Mouse (Mus musculus) heart, embryonic 11.5 days (tissue): ENCODE results near the gene Bik. TPM values are rescaled to one million over a fixed set of nuclear protein-coding genes. Genes with fewer than 3 reads are reported as not detected.

Experiments
- ATAC-seq: fragments of 200-750 bp; cut with Nextera tagmentation; replicated peaks from 2 replicates; pipeline ENCODE4 v1.8.0; 2017; ENCODE audit warnings: moderate library complexity; ENCODE audit not compliant: insufficient number of reproducible peaks, low FRiP score, low TSS enrichment
- H3K27ac ChIP-seq: fragments of 300-500 bp; sonication (generic); 2 replicates; pipeline ENCODE4 v1.5.1; 2014; ENCODE audit warnings: mild to moderate bottlenecking, low read depth, low read length
- H3K27me3 ChIP-seq: fragments of 300-500 bp; sonication (generic); 2 replicates; pipeline ENCODE4 v1.6.1; 2014; ENCODE audit warnings: mild to moderate bottlenecking, low read length, mixed read lengths; ENCODE audit not compliant: control insufficient read depth, insufficient read depth
- H3K36me3 ChIP-seq: fragments of 300-500 bp; sonication (generic); 2 replicates; pipeline ENCODE4 v1.6.1; 2014; ENCODE audit warnings: mild to moderate bottlenecking, low read length, moderate library complexity, mixed read lengths; ENCODE audit not compliant: control insufficient read depth, insufficient read depth
- H3K4me1 ChIP-seq: fragments of 300-500 bp; sonication (generic); 2 replicates; pipeline ENCODE4 v1.6.1; 2014; ENCODE audit warnings: low read length; ENCODE audit not compliant: control insufficient read depth, insufficient read depth
- H3K4me2 ChIP-seq: fragments of 300-500 bp; sonication (generic); 2 replicates; pipeline ENCODE4 v1.6.1; 2014; ENCODE audit warnings: mild to moderate bottlenecking, moderate library complexity
- H3K4me3 ChIP-seq: fragments of 300-500 bp; sonication (generic); 2 replicates; pipeline ENCODE4 v1.5.1; 2014; ENCODE audit warnings: low read depth, low read length
- H3K9ac ChIP-seq: fragments of 300-500 bp; sonication (generic); 2 replicates; pipeline ENCODE4 v1.6.1; 2014; ENCODE audit warnings: mild to moderate bottlenecking, low read depth, low read length, moderate library complexity
- H3K9me3 ChIP-seq: fragments of 300-500 bp; sonication (generic); replicated peaks from 2 replicates; pipeline ENCODE4 v1.6.1; 2016; ENCODE audit warnings: low read length; ENCODE audit not compliant: control insufficient read depth
- WGBS: fragments of 180-500 bp; shearing (Covaris S2); extraction: QIAGEN DNeasy Blood & Tissue Kit; methylation state at CpG from one replicate; pipeline ENCODE4 v1.1.7; 2014; ENCODE audit not compliant: insufficient replicate concordance; 5-methylcytosine and 5-hydroxymethylcytosine counted together
- microRNA-seq: library from miRNA; unstranded; fragments of <30 nt; microRNA quantifications from one replicate; pipeline ENCODE4, GENCODE M21; 2016; ENCODE audit warnings: borderline number of aligned reads
- polyA plus RNA-seq: library from polyadenylated mRNA; unstranded; fragments of >200 nt; fragmentation: Nextera tagmentation; extraction: Ambion mirVana; gene quantifications from 2 replicates; pipeline ENCODE4 v1.2.1, GENCODE M21; 2014

Bik gene
- polyA plus RNA-seq, 1 experiment from 2014 or later: 33.0 TPM

GRCm38 (mm10) chr15:83584741-83585220 is 58.1 kb downstream of the Bik start:
- no peak for ATAC-seq
- H3K36me3 ChIP-seq: peaks cover 43% of the 10 kb centered on the region
- no peak overlapping the region for H3K9ac ChIP-seq
- H3K27ac ChIP-seq: no peak overlapping the region
- no peaks in the 10 kb centered on the region for H3K4me1 ChIP-seq
- H3K4me3 ChIP-seq: no peak overlapping the region
- 78% methylated on average over 6 of the region's 6 CpGs for WGBS
- H3K4me2 ChIP-seq: no peak overlapping the region
- peaks cover 5% of the 10 kb centered on the region for H3K9me3 ChIP-seq
- no peaks in the 10 kb centered on the region for H3K27me3 ChIP-seq

DNA sequence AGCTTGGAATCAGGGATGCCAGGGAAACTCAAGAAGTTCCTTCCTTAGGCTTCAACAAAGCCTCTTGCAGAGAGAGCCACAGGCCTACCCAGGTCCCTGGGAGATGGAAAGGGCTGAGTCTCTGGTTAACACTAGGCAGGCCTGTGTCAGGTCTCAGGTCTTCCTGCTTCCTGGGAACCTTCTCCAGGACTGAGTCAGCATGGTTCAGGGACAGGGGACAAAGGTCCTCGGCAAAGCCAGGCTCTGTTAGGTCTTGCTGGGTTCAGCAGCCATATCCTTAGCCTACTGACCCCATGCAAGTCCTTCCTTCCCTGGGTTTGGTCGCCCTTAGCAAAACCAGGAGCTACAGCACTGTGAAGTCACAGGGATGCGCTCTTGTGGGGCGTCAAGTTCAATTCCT is 64.2 kb downstream of the Bik start:
- Histone ChIP-seq H3K9ac (no peak overlapping the region), H3K36me3 (peaks cover 18% of the 10 kb centered on the region), H3K27ac (no peak overlapping the region), H3K4me2 (no peak overlapping the region; the same call in 1 of the 2 replicates), H3K9me3 (peaks cover 4% of the 10 kb centered on the region), H3K27me3 (no peaks in the 10 kb centered on the region), H3K4me1 (peaks cover 20% of the 10 kb centered on the region), H3K4me3 (no peak overlapping the region)
- WGBS: 86% methylated on average over 4 of the region's 4 CpGs
- no peak for ATAC-seq

DNA sequence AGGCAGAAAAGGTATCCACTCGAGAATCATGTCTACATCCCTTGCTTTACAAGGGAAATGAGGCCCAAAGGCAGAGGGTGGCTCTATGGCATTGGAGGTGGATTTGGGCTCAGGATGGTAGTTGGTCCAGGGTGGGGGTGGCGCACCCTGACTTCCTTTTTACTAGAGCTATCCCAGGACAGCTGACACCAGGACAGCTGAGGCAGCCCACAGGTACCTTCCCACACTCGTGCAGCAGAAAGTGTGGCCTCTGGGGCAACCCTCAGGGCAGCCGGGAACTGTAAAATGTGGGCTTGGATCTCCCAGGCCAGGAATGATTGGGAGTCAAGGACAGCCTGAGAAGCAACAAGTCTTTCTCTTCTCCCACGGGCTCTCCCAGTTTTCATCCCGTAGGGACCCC is 65.1 kb downstream of the Bik start:
- Histone ChIP-seq H3K27ac (no peak overlapping the region), H3K9me3 (no peaks in the 10 kb centered on the region), H3K9ac (0 out of 2 replicates have a peak overlapping the region, but pooled peaks have one; percentile 29), H3K4me1 (peaks cover 20% of the 10 kb centered on the region), H3K4me3 (no peak overlapping the region), H3K36me3 (peaks cover 9% of the 10 kb centered on the region), H3K4me2 (peak overlapping the region; percentile 17; the same call in 1 of the 2 replicates), H3K27me3 (no peaks in the 10 kb centered on the region)
- 82% methylated on average over 6 of the region's 6 CpGs for WGBS
- no peak for ATAC-seq

DNA sequence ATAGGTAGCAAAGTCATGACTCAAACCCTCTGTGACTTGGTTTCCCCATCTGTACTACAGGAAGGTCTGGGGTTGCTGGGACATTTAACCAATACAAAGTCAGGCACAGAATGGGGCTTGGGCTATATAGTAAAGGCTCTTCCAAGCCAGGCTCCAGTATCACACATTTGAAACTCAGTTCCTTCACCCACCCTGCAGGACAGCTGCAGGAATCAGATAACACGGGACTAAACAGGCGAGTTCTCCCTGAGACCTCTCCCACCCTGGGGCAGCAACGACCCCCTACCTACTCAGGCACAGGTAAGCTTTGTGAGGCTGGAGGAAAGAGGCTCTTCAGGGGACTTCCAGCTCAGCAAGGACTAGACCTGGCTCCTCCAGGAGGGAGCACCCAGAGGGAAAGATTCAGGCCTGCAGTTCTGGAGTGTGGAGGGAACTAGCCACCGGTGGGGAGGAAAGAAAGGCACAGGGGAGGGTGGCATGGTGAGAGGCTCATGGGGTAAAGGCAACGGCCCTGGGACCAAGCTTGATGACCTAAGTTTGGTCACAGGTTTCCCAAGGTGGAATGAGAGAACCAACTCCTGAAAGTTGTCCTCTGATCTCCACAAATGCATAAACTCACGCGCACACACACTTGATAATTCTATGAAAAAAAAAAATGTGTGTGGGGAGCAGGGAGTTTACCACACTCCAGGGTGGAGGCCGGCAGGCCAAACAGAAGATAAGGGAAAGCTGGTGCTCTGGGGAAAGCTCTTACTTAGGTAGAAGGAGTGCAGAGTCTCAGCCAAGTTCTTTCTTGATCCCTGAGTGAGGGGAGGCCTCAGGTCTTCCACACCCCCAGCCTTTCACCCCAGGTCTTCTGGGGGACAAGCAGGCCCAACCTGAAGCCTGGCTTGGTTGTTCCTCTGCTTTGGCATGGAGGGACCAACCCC is 65.9 kb downstream of the Bik start:
- WGBS: 40% methylated on average over 8 of the region's 8 CpGs
- Histone ChIP-seq H3K4me1 (peaks cover 20% of the 10 kb centered on the region), H3K4me3 (peak overlapping the region; percentile 56; the same call in 1 of the 2 replicates), H3K4me2 (peak overlapping the region; percentile 83), H3K27me3 (no peaks in the 10 kb centered on the region), H3K27ac (peak overlapping the region; percentile 67), H3K9me3 (no peaks in the 10 kb centered on the region), H3K36me3 (peaks cover 3% of the 10 kb centered on the region; the same call in 1 of the 2 replicates), H3K9ac (peak overlapping the region; percentile 82; the same call in 1 of the 2 replicates)
- no peak for ATAC-seq

DNA sequence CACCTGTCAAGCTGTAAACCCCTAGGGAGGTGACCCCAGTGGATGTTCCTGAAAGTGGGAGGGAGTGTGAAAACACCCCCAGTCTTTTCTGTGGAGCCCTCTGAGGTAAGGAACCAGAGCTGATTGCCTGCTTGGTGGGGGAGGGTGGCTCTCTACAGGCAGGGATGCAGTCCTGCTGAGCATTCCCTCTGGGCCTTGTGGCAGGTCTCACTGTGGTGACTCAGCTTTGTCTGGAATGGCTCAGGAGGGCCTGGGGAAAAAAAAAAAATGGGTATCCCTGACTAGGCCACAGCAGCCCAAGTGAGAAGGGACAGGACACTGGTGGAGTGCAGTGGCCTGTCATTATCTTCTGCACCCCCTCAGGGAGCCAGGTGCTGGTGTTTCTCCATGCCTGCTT is 66.5 kb downstream of the Bik start:
- Histone ChIP-seq H3K9me3 (no peaks in the 10 kb centered on the region), H3K9ac (peak overlapping the region; percentile 82), H3K36me3 (0 out of 2 replicates have a peak, but pooled peaks cover under 1% of the 10 kb centered on the region), H3K27me3 (no peaks in the 10 kb centered on the region), H3K4me1 (peaks cover 20% of the 10 kb centered on the region), H3K4me3 (peak overlapping the region; percentile 56), H3K27ac (peak overlapping the region; percentile 36), H3K4me2 (peak overlapping the region; percentile 83)
- ATAC-seq: no peak

DNA sequence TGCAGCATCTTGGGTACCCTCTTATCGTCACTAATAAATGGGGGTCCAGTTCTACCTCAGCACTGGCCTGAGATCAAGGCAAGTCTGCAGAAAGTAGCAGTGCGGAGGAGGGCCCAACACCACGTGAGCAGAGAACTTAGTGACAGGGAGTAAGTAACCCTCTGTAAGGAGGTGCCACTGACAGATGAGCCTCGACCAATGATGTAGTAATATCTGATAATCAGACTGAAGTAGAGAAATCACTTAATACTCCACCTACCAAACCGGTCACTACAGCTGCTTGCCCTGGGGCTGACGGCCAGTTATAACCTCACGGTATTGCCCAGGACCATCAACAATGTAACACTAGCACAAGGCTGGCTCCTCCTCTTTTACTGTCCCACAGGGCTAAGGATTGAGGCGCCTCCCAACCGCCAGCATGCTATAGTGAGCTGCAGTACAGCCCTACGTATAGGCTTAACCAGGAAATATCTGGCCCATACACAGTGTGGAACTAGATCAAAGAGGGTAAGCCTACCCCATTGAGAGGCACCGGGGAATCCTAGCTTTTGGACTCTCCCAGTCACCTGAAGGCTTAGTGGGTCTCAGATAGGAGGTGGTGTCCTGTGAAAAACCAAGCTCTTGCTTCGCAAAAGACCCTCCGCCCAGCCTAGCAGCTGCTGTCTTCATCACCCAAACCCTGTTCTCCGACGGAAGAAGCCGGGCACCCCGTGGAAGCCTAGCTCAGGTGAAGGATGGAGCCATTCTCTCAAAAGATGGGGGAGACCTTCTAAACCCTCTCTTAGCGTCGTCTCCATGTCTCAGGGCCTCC is 67.2 kb downstream of the Bik start:
- WGBS: 9% methylated on average over 19 of the region's 19 CpGs
- H3K4me3 ChIP-seq: peak overlapping the region; percentile 56
- no peaks in the 10 kb centered on the region for H3K27me3 ChIP-seq
- peak overlapping the region; percentile 36 for H3K27ac ChIP-seq
- peak overlapping the region; percentile 83 for H3K4me2 ChIP-seq
- no peaks in the 10 kb centered on the region for H3K9me3 ChIP-seq
- H3K4me1 ChIP-seq: peaks cover 20% of the 10 kb centered on the region
- peak overlapping the region; percentile 82 for H3K9ac ChIP-seq
- H3K36me3 ChIP-seq: no peaks in the 10 kb centered on the region
- peak; percentile 68 for ATAC-seq

Small RNA genes within 50 kb of the gene (microRNA-seq; reads per million reads assigned to microRNA genes)
- gene Gm24575: not detected

Other genes starting within 250 kb of the Bik start
- gene Arfgap3, start 176.6 kb upstream of the Bik start, polyA plus RNA-seq: 29.9 and 34.4 TPM in 2 replicates
- gene Pacsin2, start 62.3 kb upstream of the Bik start, polyA plus RNA-seq: 55.0 and 60.0 TPM in 2 replicates
- gene Ttll1, start 16.0 kb upstream of the Bik start, polyA plus RNA-seq: 18.7 and 20.4 TPM in 2 replicates
- 129 and 136 TPM in 2 replicates for gene Tspo, start 36.7 kb downstream of the Bik start, polyA plus RNA-seq
- gene Mcat, start 36.9 kb downstream of the Bik start, polyA plus RNA-seq: 28.3 and 30.3 TPM in 2 replicates
- gene Ttll12, start 68.3 kb downstream of the Bik start, polyA plus RNA-seq: 30.4 and 31.1 TPM in 2 replicates
- gene Scube1, start 198.2 kb downstream of the Bik start, polyA plus RNA-seq: 9.3 and 10.2 TPM in 2 replicates